In the genomic region with DNA sequence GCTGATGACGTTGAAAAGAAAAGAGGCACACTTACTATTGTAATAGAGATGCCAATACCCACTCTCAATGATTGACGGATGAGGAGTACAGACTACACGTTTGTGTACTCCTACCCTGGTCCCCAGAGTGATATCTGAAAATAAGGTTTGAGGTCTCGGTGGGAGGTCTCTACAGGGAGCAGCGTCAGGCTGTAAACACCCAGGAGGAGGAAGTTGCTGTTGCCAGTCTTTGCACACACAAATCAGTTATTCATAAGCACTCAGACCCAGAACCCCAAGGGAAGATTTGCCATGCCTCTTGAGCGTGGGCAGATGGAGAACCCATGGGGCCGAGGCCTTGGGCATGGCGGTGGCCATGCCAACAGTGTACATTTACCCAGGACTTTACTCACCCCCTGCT, we compare ENCODE assay signal across 1 mouse cellular context.
TF ChIP-seq lines count a peak whose summit lies in the region.

No protein-coding gene starts in this region.

TF ChIP-seq in CH12.LX, 34 proteins besides CTCF, POLR2A, EP300 and RAD21:
- TF ChIP-seq E2F4 (IDR thresholded peaks at IDR 0.05; ENCODE audit: insufficient replicate concordance, low read depth, low read length) (no peak), POLR2AphosphoS2 (IDR thresholded peaks at IDR 0.05; ENCODE audit: low read depth, low read length) (no peak), TCF12 (IDR thresholded peaks at IDR 0.05; ENCODE audit: low read depth, low read length) (no peak), USF2 (conservative IDR thresholded peaks at IDR 0.05; ENCODE audit: low read depth, low read length) (no peak), PAX5 (IDR thresholded peaks at IDR 0.05; ENCODE audit: low read length) (no peak)
